Mouse (Mus musculus) spleen, adult 12 weeks (tissue): ENCODE results near the gene Tmem11.

Experiments used
- DNase-seq: peaks from one replicate; pipeline ENCODE4 v3.0.0; 2022; ENCODE audit warnings: low spot score

Tmem11 gene

GRCm38 (mm10) chr11:60827241-60827945 is 51.7 kb downstream of the Tmem11 start:
- no peak for DNase-seq

GRCm38 (mm10) chr11:60826700-60827099 is 52.4 kb downstream of the Tmem11 start:
- DNase-seq: no peak

GRCm38 (mm10) chr11:60825191-60825590 is 53.9 kb downstream of the Tmem11 start:
- no peak for DNase-seq

GRCm38 (mm10) chr11:60823771-60824170 is 55.3 kb downstream of the Tmem11 start:
- no peak for DNase-seq

- no peak for DNase-seq
Measured at GRCm38 (mm10) chr11:60816398-60816797, 62.7 kb downstream of the Tmem11 start.
